Mouse (Mus musculus) B cell, adult (primary cell): ENCODE data around the gene Selp. TPM values are rescaled to one million over a fixed set of nuclear protein-coding genes. Genes with fewer than 3 reads are reported as not detected.

Experiments
- total RNA-seq: library from RNA; stranded (reverse); gene quantifications from 4 replicates; pipeline ENCODE4 v1.2.4, GENCODE M21; 2023; ENCODE audit not compliant: inconsistent age

Selp gene
- total RNA-seq: 1.2 to 1.8 TPM (median 1.6 TPM) in 4 replicates

GRCm38 (mm10) chr1:164114947-164115493 is at the start of gene Selp:
Selp (plus strand) TSS chr1:164115264.

DNA sequence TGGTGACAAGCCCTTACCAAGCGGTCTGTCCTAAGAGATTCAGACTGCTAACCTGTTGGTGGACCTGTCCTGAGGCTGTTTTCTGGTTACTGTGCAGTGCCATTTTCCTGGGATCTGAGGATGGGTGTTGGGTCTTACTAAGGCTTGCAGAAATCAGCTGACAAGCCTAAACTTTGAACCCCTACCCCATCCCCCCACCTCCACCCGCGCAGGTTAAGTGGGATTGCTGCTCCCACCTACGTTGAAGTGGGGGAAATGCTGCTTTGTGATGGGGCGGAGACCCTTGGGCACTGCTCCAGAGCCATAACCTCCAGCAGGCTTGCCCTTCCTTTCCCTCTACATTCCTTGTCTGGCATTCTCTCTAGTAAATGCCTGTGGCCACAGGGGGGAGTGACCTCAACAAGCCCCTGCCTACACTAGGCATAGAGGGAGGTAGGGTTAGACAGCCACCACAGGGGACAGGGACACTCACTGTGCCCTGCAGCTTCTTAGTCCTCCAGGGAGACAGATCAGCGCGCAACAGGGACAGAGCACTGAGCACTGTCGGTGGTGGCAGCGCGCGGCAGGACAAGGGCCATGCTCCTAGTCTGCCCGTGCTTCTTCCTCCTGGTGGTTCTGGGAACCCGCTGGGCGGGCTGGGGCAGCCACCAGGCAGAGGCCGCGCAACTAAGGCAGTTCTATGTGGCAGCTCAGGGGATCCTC is 36.5 kb downstream of the Selp start, which contains the start of gene F5:
Gene F5, plus strand, starts transcription at position 452 of the 702 bp plus-strand sequence.

Other genes with a start within 250 kb of the Selp start
- gene Scyl3, start 186.2 kb upstream of the Selp start, total RNA-seq: 34.2 to 38.3 TPM (median 35.1 TPM) in 4 replicates
- gene BC055324, start 120.5 kb upstream of the Selp start, total RNA-seq: 6.3 to 9.9 TPM (median 6.7 TPM) in 4 replicates
- 4.4 to 6.9 TPM (median 5.7 TPM) in 4 replicates for gene Mettl18, start 120.4 kb upstream of the Selp start, total RNA-seq
- gene Sele, start 67.0 kb upstream of the Selp start, total RNA-seq: not detected in 4 replicates
- gene Sell, start 53.3 kb upstream of the Selp start, total RNA-seq: 536 to 644 TPM (median 601 TPM) in 4 replicates
- gene F5, start 36.6 kb downstream of the Selp start, total RNA-seq: 0.48 to 1.0 TPM (median 0.67 TPM) in 4 replicates
- 6.0 to 8.2 TPM (median 6.4 TPM) in 4 replicates for gene Slc19a2, start 133.8 kb downstream of the Selp start, total RNA-seq
- 6.2 to 7.9 TPM (median 7.5 TPM) in 4 replicates for gene Ccdc181, start 160.3 kb downstream of the Selp start, total RNA-seq
- 5.8 to 12.8 TPM (median 8.4 TPM) in 4 replicates for gene Nme7, start 188.9 kb downstream of the Selp start, total RNA-seq
- gene Blzf1, start 192.2 kb downstream of the Selp start, total RNA-seq: 17.3 to 23.1 TPM (median 19.7 TPM) in 4 replicates